Mouse (Mus musculus) midbrain, embryonic 14.5 days (tissue): Measurements from ENCODE around the gene Caln1. TPM values are rescaled to one million over a fixed set of nuclear protein-coding genes. Genes with fewer than 3 reads are reported as not detected.

Experiments
- ATAC-seq: fragments of 200-750 bp; cut with Nextera tagmentation; 2 replicates; pipeline ENCODE4 v1.8.0; 2017; ENCODE audit warnings: moderate number of reproducible peaks, moderate library complexity; ENCODE audit not compliant: low FRiP score, low TSS enrichment
- DNase-seq: peaks from one replicate; pipeline ENCODE4 v3.0.0-alpha.2; 2015
- H3K27ac ChIP-seq: fragments of 300-500 bp; sonication (generic); replicated peaks from 2 replicates; pipeline ENCODE4 v1.5.1; 2014; ENCODE audit warnings: mild to moderate bottlenecking, low read depth, low read length, moderate library complexity
- H3K27me3 ChIP-seq: fragments of 300-500 bp; sonication (generic); 2 replicates; pipeline ENCODE4 v1.6.1; 2014; ENCODE audit warnings: low read length, control low read depth, mixed read lengths; ENCODE audit not compliant: control insufficient read depth, insufficient read depth
- H3K36me3 ChIP-seq: fragments of 300-500 bp; sonication (generic); 2 replicates; pipeline ENCODE4 v1.6.1; 2014; ENCODE audit warnings: low read length, control low read depth; ENCODE audit not compliant: control insufficient read depth, insufficient read depth
- H3K4me1 ChIP-seq: fragments of 300-500 bp; sonication (generic); 2 replicates; pipeline ENCODE4 v1.6.1; 2014; ENCODE audit warnings: mild to moderate bottlenecking, antibody characterized with exemption, low read length, control low read depth; ENCODE audit not compliant: control insufficient read depth, insufficient read depth
- H3K4me2 ChIP-seq: fragments of 300-500 bp; sonication (generic); 2 replicates; pipeline ENCODE4 v1.6.1; 2014; ENCODE audit warnings: mild to moderate bottlenecking, low read length, moderate library complexity
- H3K4me3 ChIP-seq: fragments of 300-500 bp; sonication (generic); replicated peaks from 2 replicates; pipeline ENCODE4 v1.5.1; 2014; ENCODE audit warnings: low read depth, low read length
- H3K9ac ChIP-seq: fragments of 300-500 bp; sonication (generic); replicated peaks from 2 replicates; pipeline ENCODE4 v1.6.1; 2014; ENCODE audit warnings: mild to moderate bottlenecking, low read length, moderate library complexity
- H3K9me3 ChIP-seq: fragments of 300-500 bp; sonication (generic); 2 replicates; pipeline ENCODE4 v1.6.1; 2016; ENCODE audit warnings: low read length, control low read depth, mixed read lengths; ENCODE audit not compliant: control insufficient read depth
- WGBS: fragments of 180-500 bp; shearing (Covaris S2); extraction: QIAGEN DNeasy Blood & Tissue Kit; methylation state at CpG from one replicate; pipeline ENCODE4 v1.1.7; 2014; 5-methylcytosine and 5-hydroxymethylcytosine counted together
- polyA plus RNA-seq: library from polyadenylated mRNA; unstranded; fragments of >200 nt; fragmentation: Nextera tagmentation; extraction: Ambion mirVana; gene quantifications from 2 replicates; pipeline ENCODE4 v1.2.1, GENCODE M21; 2014

Caln1 gene
- 8.4 and 15.6 TPM in 2 replicates for polyA plus RNA-seq

- Histone ChIP-seq H3K9me3 (no peaks in the 10 kb centered on the region), H3K36me3 (no peaks in the 10 kb centered on the region), H3K27me3 (no peaks in the 10 kb centered on the region), H3K9ac (no peak within 1 kb of the TSS), H3K27ac (no peak within 1 kb of the TSS), H3K4me1 (no peaks in the 10 kb centered on the region), H3K4me2 (no peak within 1 kb of the TSS), H3K4me3 (no peak within 1 kb of the TSS)
- ATAC-seq, result no peak
- 88% methylated on average over 11 of the region's 11 CpGs for WGBS
- no peak for DNase-seq
These were observed at the start of gene Caln1 for GRCm38 (mm10) chr5:130369237-130369636. TSS of gene Caln1 (plus strand) at chr5:130369455.

- WGBS, result 95% methylated on average over 5 of the region's 5 CpGs
- no peaks in the 10 kb centered on the region for H3K4me1 ChIP-seq
- H3K9ac ChIP-seq, result no peak overlapping the region
- no peak overlapping the region for H3K4me2 ChIP-seq
- H3K27me3 ChIP-seq, result no peaks in the 10 kb centered on the region
- H3K36me3 ChIP-seq, result peaks cover 7% of the 10 kb centered on the region
- ATAC-seq (no peak), DNase-seq (no peak)
- H3K4me3 ChIP-seq, result no peak overlapping the region
- no peak overlapping the region for H3K27ac ChIP-seq
- no peaks in the 10 kb centered on the region for H3K9me3 ChIP-seq
These were observed 49.5 kb upstream of the Caln1 start for GRCm38 (mm10) chr5:130319783-130320182.

GRCm38 (mm10) chr5:130320485-130320884, 48.8 kb upstream of the Caln1 start:
- Histone ChIP-seq H3K4me3 (no peak overlapping the region), H3K4me2 (no peak overlapping the region), H3K27me3 (no peaks in the 10 kb centered on the region), H3K4me1 (no peaks in the 10 kb centered on the region), H3K27ac (no peak overlapping the region), H3K9me3 (no peaks in the 10 kb centered on the region), H3K36me3 (peaks cover 6% of the 10 kb centered on the region), H3K9ac (no peak overlapping the region)
- ATAC-seq (no peak), DNase-seq (peak; percentile 69)
- 85% methylated on average over 3 of the region's 3 CpGs for WGBS

GRCm38 (mm10) chr5:130325486-130325885, 43.8 kb upstream of the Caln1 start:
- Histone ChIP-seq H3K27ac (no peak overlapping the region), H3K36me3 (peaks cover 8% of the 10 kb centered on the region; the same call in 1 of the 2 replicates), H3K4me1 (no peaks in the 10 kb centered on the region), H3K27me3 (no peaks in the 10 kb centered on the region), H3K9ac (no peak overlapping the region), H3K9me3 (no peaks in the 10 kb centered on the region), H3K4me2 (no peak overlapping the region), H3K4me3 (no peak overlapping the region)
- no peak for ATAC-seq
- no peak for DNase-seq
- 95% methylated on average over 8 of the region's 8 CpGs for WGBS

GRCm38 (mm10) chr5:130327615-130328263, 41.5 kb upstream of the Caln1 start:
- Histone ChIP-seq H3K9ac (no peak overlapping the region), H3K4me3 (no peak overlapping the region), H3K9me3 (no peaks in the 10 kb centered on the region), H3K27ac (no peak overlapping the region), H3K36me3 (peaks cover 8% of the 10 kb centered on the region; the same call in 1 of the 2 replicates), H3K4me2 (no peak overlapping the region), H3K4me1 (no peaks in the 10 kb centered on the region), H3K27me3 (no peaks in the 10 kb centered on the region)
- ATAC-seq (no peak), DNase-seq (no peak)
- WGBS, result 88% methylated on average over 6 of the region's 6 CpGs

- ATAC-seq (no peak), DNase-seq (no peak)
- 90% methylated on average over 9 of the region's 9 CpGs for WGBS
These were observed 40.9 kb upstream of the Caln1 start for GRCm38 (mm10) chr5:130328366-130328765.

GRCm38 (mm10) chr5:130329889-130330288, 39.4 kb upstream of the Caln1 start:
- ATAC-seq (no peak), DNase-seq (no peak)
- 89% methylated on average over 2 of the region's 2 CpGs for WGBS

More at GRCm38 (mm10) chr5:130328366-130328765, 40.9 kb upstream of the Caln1 start:
- Histone ChIP-seq H3K4me1 (no peaks in the 10 kb centered on the region), H3K27me3 (no peaks in the 10 kb centered on the region), H3K4me2 (no peak overlapping the region), H3K4me3 (no peak overlapping the region), H3K9me3 (no peaks in the 10 kb centered on the region), H3K27ac (no peak overlapping the region), H3K9ac (no peak overlapping the region), H3K36me3 (peaks cover 8% of the 10 kb centered on the region; the same call in 1 of the 2 replicates)

GRCm38 (mm10) chr5:130330801-130331200, 38.5 kb upstream of the Caln1 start:
- H3K9ac ChIP-seq, result no peak overlapping the region
- H3K27ac ChIP-seq, result no peak overlapping the region
- no peak for DNase-seq

More at GRCm38 (mm10) chr5:130329889-130330288, 39.4 kb upstream of the Caln1 start:
- Histone ChIP-seq H3K36me3 (peaks cover 8% of the 10 kb centered on the region; the same call in 1 of the 2 replicates), H3K4me3 (no peak overlapping the region), H3K27me3 (no peaks in the 10 kb centered on the region), H3K9ac (no peak overlapping the region), H3K9me3 (no peaks in the 10 kb centered on the region), H3K4me1 (no peaks in the 10 kb centered on the region), H3K27ac (no peak overlapping the region), H3K4me2 (no peak overlapping the region)

GRCm38 (mm10) chr5:130331206-130331605, 38.0 kb upstream of the Caln1 start:
- Histone ChIP-seq H3K4me3 (no peak overlapping the region), H3K27me3 (no peaks in the 10 kb centered on the region), H3K27ac (no peak overlapping the region), H3K4me2 (no peak overlapping the region), H3K4me1 (no peaks in the 10 kb centered on the region), H3K36me3 (peaks cover 12% of the 10 kb centered on the region), H3K9me3 (no peaks in the 10 kb centered on the region), H3K9ac (no peak overlapping the region)
- 76% methylated on average over 4 of the region's 4 CpGs for WGBS
- DNase-seq, result no peak
- ATAC-seq, result no peak

More at GRCm38 (mm10) chr5:130330801-130331200, 38.5 kb upstream of the Caln1 start:
- H3K4me2 ChIP-seq, result no peak overlapping the region
- no peak overlapping the region for H3K4me3 ChIP-seq
- no peaks in the 10 kb centered on the region for H3K4me1 ChIP-seq
- no peaks in the 10 kb centered on the region for H3K27me3 ChIP-seq
- 94% methylated on average over 4 of the region's 4 CpGs for WGBS
- no peak for ATAC-seq
- H3K36me3 ChIP-seq, result peaks cover 12% of the 10 kb centered on the region
- H3K9me3 ChIP-seq, result no peaks in the 10 kb centered on the region
